Mouse (Mus musculus): Measurements from ENCODE around the gene Gm8890.
"Not testable (repeated sequence)": the region's sequence is repeated elsewhere in the genome, so short reads cannot be mapped to it uniquely, and the experiment has no call there.

Gene Gm8890

GRCm38 (mm10) chr5:11255733-11256132, at the start of gene Gm8890:
Gene Gm8890 (plus strand): TSS chr5:11256033.
- DNase-seq, result not testable (repeated sequence)

- DNase-seq, result not testable (repeated sequence)
Measured at GRCm38 (mm10) chr5:11256221-11256620, 388 bp downstream of the Gm8890 start.
